Mouse (Mus musculus): ENCODE data around the gene Sspo. TPM values are rescaled to one million over a fixed set of nuclear protein-coding genes. Genes with fewer than 3 reads are reported as not detected.

Gene Sspo
- polyA plus RNA-seq, 1 experiment from 2014 or later: 0.54 TPM

GRCm38 (mm10) chr6:48430748-48431147, 17.3 kb upstream of the Sspo start:
- H3K4me1 ChIP-seq (ENCODE audit: control insufficient read depth, insufficient read depth, low read length): peaks cover 9% of the 10 kb centered on the region
- H3K27me3 ChIP-seq (ENCODE audit: control insufficient read depth, insufficient read depth, low read length): no peaks in the 10 kb centered on the region; the same call in 1 of the 2 replicates
- H3K9me3 ChIP-seq (replicated peaks; ENCODE audit: control insufficient read depth, low read length): no peaks in the 10 kb centered on the region
- H3K36me3 ChIP-seq (ENCODE audit: control insufficient read depth, insufficient read depth, low read length): no peaks in the 10 kb centered on the region
- no peak overlapping the region for H3K4me2 ChIP-seq
- no peak overlapping the region for H3K27ac ChIP-seq (ENCODE audit: low read depth, low read length)
- no peak overlapping the region for H3K4me3 ChIP-seq (ENCODE audit: low read depth, low read length)
- H3K9ac ChIP-seq (ENCODE audit: low read depth, low read length): no peak overlapping the region
- WGBS (ENCODE audit: insufficient replicate concordance): 67% methylated on average over 5 of the region's 5 CpGs
- no peak for ATAC-seq (replicated peaks; ENCODE audit: insufficient number of reproducible peaks, low FRiP score, low TSS enrichment)

GRCm38 (mm10) chr6:48432893-48433816, 14.9 kb upstream of the Sspo start:
- ATAC-seq (replicated peaks; ENCODE audit: insufficient number of reproducible peaks, low FRiP score, low TSS enrichment): no peak
- no peaks in the 10 kb centered on the region for H3K9me3 ChIP-seq (replicated peaks; ENCODE audit: control insufficient read depth, low read length)
- peaks cover 14% of the 10 kb centered on the region for H3K4me1 ChIP-seq (ENCODE audit: control insufficient read depth, insufficient read depth, low read length)
- H3K27ac ChIP-seq (ENCODE audit: low read depth, low read length): no peak overlapping the region
- 51% methylated on average over 12 of the region's 12 CpGs for WGBS (ENCODE audit: insufficient replicate concordance)
- no peak overlapping the region for H3K9ac ChIP-seq (ENCODE audit: low read depth, low read length)
- peaks cover 8% of the 10 kb centered on the region for H3K27me3 ChIP-seq (ENCODE audit: control insufficient read depth, insufficient read depth, low read length)
- no peak overlapping the region for H3K4me2 ChIP-seq
- peaks cover 4% of the 10 kb centered on the region for H3K36me3 ChIP-seq (ENCODE audit: control insufficient read depth, insufficient read depth, low read length)
- H3K4me3 ChIP-seq (ENCODE audit: low read depth, low read length): no peak overlapping the region

GRCm38 (mm10) chr6:48434651-48435050, 13.4 kb upstream of the Sspo start:
- Histone ChIP-seq H3K27ac (ENCODE audit: low read depth, low read length) (no peak overlapping the region), H3K27me3 (ENCODE audit: control insufficient read depth, insufficient read depth, low read length) (peaks cover 23% of the 10 kb centered on the region), H3K9me3 (replicated peaks; ENCODE audit: control insufficient read depth, low read length) (no peaks in the 10 kb centered on the region), H3K4me2 (no peak overlapping the region), H3K4me1 (ENCODE audit: control insufficient read depth, insufficient read depth, low read length) (peaks cover 26% of the 10 kb centered on the region), H3K9ac (ENCODE audit: low read depth, low read length) (no peak overlapping the region), H3K4me3 (ENCODE audit: low read depth, low read length) (no peak overlapping the region), H3K36me3 (ENCODE audit: control insufficient read depth, insufficient read depth, low read length) (peaks cover 11% of the 10 kb centered on the region)
- ATAC-seq (replicated peaks; ENCODE audit: insufficient number of reproducible peaks, low FRiP score, low TSS enrichment): no peak
- 56% methylated on average over 6 of the region's 6 CpGs for WGBS (ENCODE audit: insufficient replicate concordance)

- Histone ChIP-seq H3K27me3 (ENCODE audit: control insufficient read depth, insufficient read depth, low read length) (peaks cover 25% of the 10 kb centered on the region), H3K4me3 (ENCODE audit: low read depth, low read length) (no peak overlapping the region), H3K9ac (ENCODE audit: low read depth, low read length) (no peak overlapping the region), H3K4me2 (no peak overlapping the region), H3K9me3 (replicated peaks; ENCODE audit: control insufficient read depth, low read length) (no peaks in the 10 kb centered on the region), H3K36me3 (ENCODE audit: control insufficient read depth, insufficient read depth, low read length) (peaks cover 11% of the 10 kb centered on the region), H3K4me1 (ENCODE audit: control insufficient read depth, insufficient read depth, low read length) (peaks cover 28% of the 10 kb centered on the region), H3K27ac (ENCODE audit: low read depth, low read length) (no peak overlapping the region)
- no peak for ATAC-seq (replicated peaks; ENCODE audit: insufficient number of reproducible peaks, low FRiP score, low TSS enrichment)
- WGBS (ENCODE audit: insufficient replicate concordance): 38% methylated on average over 5 of the region's 5 CpGs
Observed at GRCm38 (mm10) chr6:48435111-48435510, 12.9 kb upstream of the Sspo start.

GRCm38 (mm10) chr6:48435706-48436349, 12.2 kb upstream of the Sspo start:
- peaks cover 26% of the 10 kb centered on the region for H3K27me3 ChIP-seq (ENCODE audit: control insufficient read depth, insufficient read depth, low read length)
- no peak overlapping the region for H3K9ac ChIP-seq (ENCODE audit: low read depth, low read length)
- peaks cover 11% of the 10 kb centered on the region for H3K36me3 ChIP-seq (ENCODE audit: control insufficient read depth, insufficient read depth, low read length)
- 66% methylated on average over 5 of the region's 5 CpGs for WGBS (ENCODE audit: insufficient replicate concordance)
- no peaks in the 10 kb centered on the region for H3K9me3 ChIP-seq (replicated peaks; ENCODE audit: control insufficient read depth, low read length)
- no peak overlapping the region for H3K4me2 ChIP-seq
- peaks cover 32% of the 10 kb centered on the region for H3K4me1 ChIP-seq (ENCODE audit: control insufficient read depth, insufficient read depth, low read length)
- H3K27ac ChIP-seq (ENCODE audit: low read depth, low read length): no peak overlapping the region
- H3K4me3 ChIP-seq (ENCODE audit: low read depth, low read length): no peak overlapping the region
- no peak for ATAC-seq (replicated peaks; ENCODE audit: insufficient number of reproducible peaks, low FRiP score, low TSS enrichment)

- peaks cover 22% of the 10 kb centered on the region for H3K36me3 ChIP-seq (ENCODE audit: control insufficient read depth, insufficient read depth, low read length)
- peaks cover 32% of the 10 kb centered on the region for H3K4me1 ChIP-seq (ENCODE audit: control insufficient read depth, insufficient read depth, low read length)
- no peak overlapping the region for H3K27ac ChIP-seq (ENCODE audit: low read depth, low read length)
- peak overlapping the region; percentile 65 for H3K4me2 ChIP-seq
- 35% methylated on average over 35 of the region's 35 CpGs for WGBS (ENCODE audit: insufficient replicate concordance)
- no peak for ATAC-seq (replicated peaks; ENCODE audit: insufficient number of reproducible peaks, low FRiP score, low TSS enrichment)
- no peaks in the 10 kb centered on the region for H3K9me3 ChIP-seq (replicated peaks; ENCODE audit: control insufficient read depth, low read length)
- peak overlapping the region; percentile 34 for H3K4me3 ChIP-seq (ENCODE audit: low read depth, low read length)
- no peak overlapping the region for H3K9ac ChIP-seq (ENCODE audit: low read depth, low read length)
- peaks cover 26% of the 10 kb centered on the region for H3K27me3 ChIP-seq (ENCODE audit: control insufficient read depth, insufficient read depth, low read length)
Observed at GRCm38 (mm10) chr6:48437679-48438376, 10.2 kb upstream of the Sspo start.

GRCm38 (mm10) chr6:48438475-48439125, 9.4 kb upstream of the Sspo start:
- Histone ChIP-seq H3K9ac (ENCODE audit: low read depth, low read length) (no peak overlapping the region), H3K27me3 (ENCODE audit: control insufficient read depth, insufficient read depth, low read length) (peaks cover 26% of the 10 kb centered on the region), H3K9me3 (replicated peaks; ENCODE audit: control insufficient read depth, low read length) (no peaks in the 10 kb centered on the region), H3K4me1 (ENCODE audit: control insufficient read depth, insufficient read depth, low read length) (peaks cover 31% of the 10 kb centered on the region), H3K27ac (ENCODE audit: low read depth, low read length) (no peak overlapping the region), H3K4me3 (ENCODE audit: low read depth, low read length) (peak overlapping the region; percentile 34), H3K36me3 (ENCODE audit: control insufficient read depth, insufficient read depth, low read length) (peaks cover 22% of the 10 kb centered on the region), H3K4me2 (peak overlapping the region; percentile 65)
- no peak for ATAC-seq (replicated peaks; ENCODE audit: insufficient number of reproducible peaks, low FRiP score, low TSS enrichment)
- WGBS (ENCODE audit: insufficient replicate concordance): 20% methylated on average over 55 of the region's 55 CpGs

GRCm38 (mm10) chr6:48439654-48440053, 8.4 kb upstream of the Sspo start:
- H3K27ac ChIP-seq (ENCODE audit: low read depth, low read length): no peak overlapping the region
- H3K36me3 ChIP-seq (ENCODE audit: control insufficient read depth, insufficient read depth, low read length): peaks cover 22% of the 10 kb centered on the region
- H3K4me2 ChIP-seq: no peak overlapping the region
- no peak for ATAC-seq (replicated peaks; ENCODE audit: insufficient number of reproducible peaks, low FRiP score, low TSS enrichment)
- H3K9me3 ChIP-seq (replicated peaks; ENCODE audit: control insufficient read depth, low read length): no peaks in the 10 kb centered on the region
- peaks cover 31% of the 10 kb centered on the region for H3K4me1 ChIP-seq (ENCODE audit: control insufficient read depth, insufficient read depth, low read length)
- no peak overlapping the region for H3K4me3 ChIP-seq (ENCODE audit: low read depth, low read length)
- peaks cover 26% of the 10 kb centered on the region for H3K27me3 ChIP-seq (ENCODE audit: control insufficient read depth, insufficient read depth, low read length)
- no peak overlapping the region for H3K9ac ChIP-seq (ENCODE audit: low read depth, low read length)
